Mouse (Mus musculus) gonadal fat pad, adult 2 months (tissue): ENCODE measurements around the gene Rheb. TPM values are rescaled to one million over a fixed set of nuclear protein-coding genes. Genes with fewer than 3 reads are reported as not detected.
"Not testable (repeated sequence)": the region's sequence is repeated elsewhere in the genome, so short reads cannot be mapped to it uniquely, and the experiment has no call there.

Experiments used
- DNase-seq: peaks from one replicate; pipeline ENCODE4 v3.0.0-alpha.2; 2012; ENCODE audit warnings: low read depth
- polyA plus RNA-seq: library from polyadenylated mRNA; depleted of rRNA; stranded (reverse); fragments of >200 nt; gene quantifications from 2 replicates; pipeline ENCODE4 v1.2.3, GENCODE M21; 2012

Gene Rheb
- polyA plus RNA-seq, 1 experiment, result 31.9 TPM

- no peak for DNase-seq
Measured at GRCm38 (mm10) chr5:24843103-24843475, 665 bp upstream of the Rheb start.

GRCm38 (mm10) chr5:24841662-24842273 is 656 bp downstream of the Rheb start:
- DNase-seq, result no peak

- no peak for DNase-seq
Measured at GRCm38 (mm10) chr5:24840975-24841431, 1.4 kb downstream of the Rheb start.

- DNase-seq, result peak; percentile 96
Measured at GRCm38 (mm10) chr5:24834491-24834890, 7.9 kb downstream of the Rheb start.

GRCm38 (mm10) chr5:24831912-24832311 is 10.5 kb downstream of the Rheb start:
- DNase-seq, result no peak

- DNase-seq, result no peak
Measured at GRCm38 (mm10) chr5:24828446-24828845, 14.0 kb downstream of the Rheb start.

GRCm38 (mm10) chr5:24827173-24827572 is 15.3 kb downstream of the Rheb start:
- no peak for DNase-seq

GRCm38 (mm10) chr5:24826056-24826770 is 16.2 kb downstream of the Rheb start:
- no peak for DNase-seq

- no peak for DNase-seq
Measured at GRCm38 (mm10) chr5:24825365-24826055, 16.9 kb downstream of the Rheb start.

GRCm38 (mm10) chr5:24823864-24824405 is 18.5 kb downstream of the Rheb start:
- no peak for DNase-seq

- no peak for DNase-seq
Measured at GRCm38 (mm10) chr5:24822781-24823180, 19.6 kb downstream of the Rheb start.

- not testable (repeated sequence) for DNase-seq
Measured at GRCm38 (mm10) chr5:24822231-24822630, 20.2 kb downstream of the Rheb start.

- no peak for DNase-seq
Measured at GRCm38 (mm10) chr5:24821403-24821841, 21.0 kb downstream of the Rheb start.

GRCm38 (mm10) chr5:24820627-24821026 is 21.8 kb downstream of the Rheb start:
- DNase-seq, result no peak

- no peak for DNase-seq
Measured at GRCm38 (mm10) chr5:24817191-24817590, 25.2 kb downstream of the Rheb start.

- DNase-seq, result peak; percentile 41
Measured at GRCm38 (mm10) chr5:24813946-24814345, 28.5 kb downstream of the Rheb start.

- no peak for DNase-seq
Measured at GRCm38 (mm10) chr5:24813005-24813404, 29.4 kb downstream of the Rheb start.

- no peak for DNase-seq
Measured at GRCm38 (mm10) chr5:24805222-24805621, 37.2 kb downstream of the Rheb start.

- DNase-seq, result no peak
Measured at GRCm38 (mm10) chr5:24804661-24805060, 37.8 kb downstream of the Rheb start.

- no peak for DNase-seq
Measured at GRCm38 (mm10) chr5:24801841-24802624, 40.4 kb downstream of the Rheb start.

- no peak for DNase-seq
Measured at GRCm38 (mm10) chr5:24800416-24800815, 42.0 kb downstream of the Rheb start.

- DNase-seq, result no peak
Measured at GRCm38 (mm10) chr5:24798639-24799038, 43.8 kb downstream of the Rheb start.
